Mouse (Mus musculus): Measurements from ENCODE around the gene Hsd3b7.

Hsd3b7 gene

DNA sequence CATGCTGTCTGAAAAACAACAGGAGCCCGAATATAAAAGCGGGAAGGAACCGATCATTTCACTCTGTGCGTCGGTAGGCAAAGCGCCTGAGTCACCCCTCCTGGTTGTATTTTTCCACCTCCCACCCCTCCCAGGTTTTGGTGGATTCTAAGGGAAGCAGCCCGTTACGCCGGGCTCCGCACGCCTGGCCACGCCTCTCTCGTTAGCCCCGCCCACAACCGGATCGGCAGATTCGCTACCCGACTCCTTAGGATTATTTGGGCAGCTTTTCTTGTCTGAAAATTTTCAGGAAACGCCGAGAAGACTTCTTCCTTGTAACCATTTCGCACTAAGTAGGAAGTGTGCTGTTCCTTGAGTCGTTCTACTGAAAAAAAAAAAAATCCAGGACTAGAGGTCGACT, 24.0 kb upstream of the Hsd3b7 start, which contains the start of gene Setd1a:
Gene Setd1a (plus strand): TSS at position 245 of the 400 bp plus-strand sequence.
- peak; percentile 95 to 98 for DNase-seq

DNA sequence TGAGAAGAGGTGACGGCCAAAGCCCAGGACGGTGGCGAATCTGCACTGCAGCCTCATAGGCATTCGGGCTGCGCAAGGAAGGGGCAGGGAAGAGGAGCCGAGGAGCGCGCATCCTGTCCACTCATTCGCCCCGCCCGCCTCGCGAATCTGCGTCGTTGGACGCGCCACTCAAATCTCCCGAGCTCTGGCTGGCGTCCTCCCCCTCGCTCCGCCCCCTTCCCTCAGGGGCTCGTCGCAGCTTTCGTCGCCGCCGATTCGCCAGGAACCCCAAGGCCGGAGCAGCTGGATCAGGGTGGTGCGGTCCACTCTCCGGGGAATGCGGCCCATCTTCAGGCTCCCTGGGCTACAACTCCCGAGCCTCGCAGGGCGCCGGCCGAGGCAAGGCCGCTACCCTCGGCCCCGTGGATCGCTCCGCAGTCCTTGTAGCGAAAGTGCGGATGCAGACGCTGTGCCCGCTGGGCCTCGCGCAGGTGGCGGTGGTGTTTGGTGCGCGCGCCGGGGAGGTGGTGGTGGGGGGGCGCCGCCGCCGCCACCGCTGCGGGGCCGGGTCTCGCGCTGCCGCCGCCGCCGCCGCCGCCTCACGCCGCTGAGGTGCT, 23.4 kb upstream of the Hsd3b7 start:
- peak; percentile 98 to 99 for DNase-seq

DNA sequence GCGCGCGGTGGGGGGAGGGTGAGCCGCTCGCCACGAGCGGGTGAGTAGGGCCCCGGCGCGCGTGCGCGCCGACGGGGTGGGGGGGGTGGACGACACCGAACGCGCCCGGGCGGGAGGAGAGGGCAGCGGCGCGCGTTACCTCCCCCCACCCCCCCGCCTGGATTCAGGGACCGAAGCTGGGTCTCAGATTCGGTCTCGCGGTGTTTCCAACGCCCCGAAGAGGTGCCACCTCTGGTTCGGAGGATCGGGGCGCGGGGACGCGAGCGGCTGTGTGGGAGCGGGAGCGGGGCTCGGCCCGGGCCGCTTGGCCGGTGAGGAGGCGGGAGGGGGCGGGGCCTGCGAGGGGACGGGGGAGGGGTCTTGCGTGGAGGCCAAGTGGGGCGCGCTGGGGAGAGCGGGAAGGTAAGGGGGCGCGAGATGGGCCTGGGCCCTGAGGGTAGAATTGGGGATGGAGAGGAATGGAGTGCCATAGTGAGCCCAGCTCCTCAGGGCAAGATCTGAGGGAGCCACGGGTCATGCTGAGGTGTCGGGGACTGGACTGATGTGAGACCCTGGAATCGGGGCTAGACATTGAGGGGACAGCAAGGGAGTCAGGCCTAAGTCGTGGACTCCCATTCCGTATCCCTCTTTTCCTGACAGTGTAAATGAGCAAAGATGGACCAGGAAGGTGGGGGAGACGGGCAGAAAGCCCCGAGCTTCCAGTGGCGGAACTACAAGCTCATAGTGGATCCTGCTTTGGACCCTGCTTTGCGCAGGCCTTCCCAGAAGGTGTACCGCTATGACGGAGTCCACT, 22.7 kb upstream of the Hsd3b7 start:
- peak; percentile 78 to 81 for DNase-seq

DNA sequence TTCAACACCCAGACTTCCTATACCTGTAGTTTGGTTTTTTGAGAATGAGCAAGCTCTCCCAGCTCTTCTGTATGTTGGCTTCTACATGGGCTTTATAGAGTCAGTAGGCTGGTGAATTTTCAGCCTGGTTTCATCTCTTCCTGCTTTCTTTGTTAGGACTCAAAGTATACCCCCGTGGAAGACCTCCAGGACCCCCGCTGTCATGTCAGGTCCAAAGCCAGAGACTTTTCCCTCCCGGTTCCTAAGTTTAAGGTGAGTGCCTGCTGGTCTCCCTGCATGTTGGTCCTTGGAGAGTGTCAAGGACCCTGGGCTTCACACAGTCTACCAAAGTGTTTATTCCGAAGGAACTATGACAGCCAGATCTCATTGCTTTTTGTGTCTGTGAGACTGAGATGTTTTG, 22.1 kb upstream of the Hsd3b7 start:
- DNase-seq: peak; percentile 33 to 64

DNA sequence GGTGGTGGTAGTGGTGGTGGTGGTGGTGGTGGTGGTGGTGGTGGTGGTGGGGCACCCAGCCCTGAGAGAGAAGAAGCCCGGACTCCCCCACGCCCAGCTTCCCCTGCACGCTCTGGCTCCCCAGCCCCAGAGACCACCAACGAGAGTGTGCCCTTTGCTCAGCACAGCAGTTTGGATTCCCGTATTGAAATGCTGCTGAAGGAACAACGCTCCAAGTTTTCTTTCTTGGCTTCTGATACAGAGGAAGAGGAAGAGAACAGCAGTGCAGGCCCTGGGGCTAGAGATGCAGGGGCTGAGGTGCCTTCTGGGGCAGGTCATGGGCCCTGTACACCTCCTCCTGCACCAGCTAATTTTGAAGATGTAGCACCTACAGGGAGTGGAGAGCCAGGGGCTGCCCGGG, 15.1 kb upstream of the Hsd3b7 start, which contains the start of gene Gm49388:
Gene Gm49388 (plus strand): TSS at position 301 of the 400 bp plus-strand sequence.
- DNase-seq: no peak

DNA sequence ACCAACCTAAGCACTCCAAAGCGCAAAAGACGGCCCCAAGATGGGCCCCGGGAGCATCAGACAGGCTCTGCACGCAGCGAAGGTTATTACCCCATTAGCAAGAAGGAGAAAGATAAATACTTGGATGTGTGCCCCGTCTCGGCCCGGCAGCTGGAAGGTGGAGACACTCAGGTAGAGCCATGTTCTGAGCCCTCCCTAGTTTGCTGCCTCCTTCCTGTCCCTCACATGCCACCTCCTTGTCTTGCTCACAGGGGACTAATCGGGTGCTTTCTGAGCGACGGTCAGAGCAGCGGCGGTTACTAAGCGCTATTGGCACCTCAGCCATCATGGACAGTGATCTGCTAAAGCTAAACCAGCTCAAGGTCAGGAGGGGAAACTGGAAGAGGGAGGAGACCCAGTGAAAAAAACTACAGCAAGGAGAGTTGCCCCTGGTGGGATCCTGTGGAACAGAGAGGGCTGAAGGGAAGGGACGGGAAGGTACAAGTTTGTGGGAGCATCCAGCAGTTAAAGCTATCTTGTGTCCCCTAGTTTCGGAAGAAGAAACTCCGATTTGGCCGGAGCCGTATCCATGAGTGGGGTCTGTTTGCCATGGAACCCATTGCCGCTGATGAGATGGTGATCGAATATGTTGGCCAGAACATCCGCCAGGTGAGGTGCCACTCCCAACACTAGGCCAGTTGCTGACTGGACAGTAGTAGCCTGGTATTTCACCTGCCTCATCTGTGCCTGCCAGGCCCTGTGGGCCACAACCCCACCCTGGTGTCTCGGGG, 3.1 kb upstream of the Hsd3b7 start:
- peak in 1 of 2 experiments; percentile 42 for DNase-seq

- peak; percentile 89 to 95 for DNase-seq
Observed at GRCm38 (mm10) chr7:127798591-127798990, 1.8 kb upstream of the Hsd3b7 start.

DNA sequence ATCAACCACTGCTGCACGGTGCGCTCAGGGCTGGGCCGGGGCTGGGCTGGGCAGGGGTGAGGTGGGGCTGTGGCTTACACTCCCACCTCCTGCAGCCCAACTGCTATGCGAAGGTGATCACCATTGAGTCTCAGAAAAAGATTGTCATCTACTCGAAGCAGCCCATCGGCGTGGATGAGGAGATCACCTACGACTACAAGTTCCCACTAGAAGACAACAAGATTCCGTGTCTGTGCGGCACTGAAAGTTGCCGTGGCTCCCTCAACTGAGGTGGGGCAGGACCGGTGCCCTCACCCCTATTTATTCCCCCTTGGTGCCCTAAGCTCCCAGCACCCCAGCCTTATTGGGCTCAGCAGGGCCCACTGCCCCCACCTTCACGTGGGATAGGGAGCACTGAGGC, 1.2 kb upstream of the Hsd3b7 start:
- no peak for DNase-seq

- peak; percentile 58 for DNase-seq
Observed at GRCm38 (mm10) chr7:127799738-127800137, 666 bp upstream of the Hsd3b7 start.

- peak; percentile 55 to 56 for DNase-seq
Observed at GRCm38 (mm10) chr7:127801010-127801621, 712 bp downstream of the Hsd3b7 start.

DNA sequence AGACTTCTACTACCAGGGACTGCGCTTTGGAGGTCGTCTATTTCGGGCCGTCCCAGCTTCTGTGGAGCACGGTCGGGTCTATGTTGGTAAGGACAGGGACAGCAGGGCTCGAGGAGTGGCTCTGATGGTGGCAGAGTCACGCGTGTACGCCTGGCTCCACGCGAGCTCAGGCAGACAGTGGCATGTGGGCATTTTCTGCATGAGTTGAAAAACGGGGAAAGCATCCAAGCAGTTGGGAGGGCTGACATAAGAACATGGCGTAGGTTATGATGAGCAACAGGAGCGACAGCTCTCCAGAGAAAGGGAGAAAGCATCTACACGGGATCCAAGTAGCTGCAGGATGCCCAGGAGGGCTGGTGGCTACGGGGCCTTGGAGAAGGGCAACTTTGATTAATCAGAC, 1.9 kb downstream of the Hsd3b7 start:
- peak; percentile 85 to 91 for DNase-seq

DNA sequence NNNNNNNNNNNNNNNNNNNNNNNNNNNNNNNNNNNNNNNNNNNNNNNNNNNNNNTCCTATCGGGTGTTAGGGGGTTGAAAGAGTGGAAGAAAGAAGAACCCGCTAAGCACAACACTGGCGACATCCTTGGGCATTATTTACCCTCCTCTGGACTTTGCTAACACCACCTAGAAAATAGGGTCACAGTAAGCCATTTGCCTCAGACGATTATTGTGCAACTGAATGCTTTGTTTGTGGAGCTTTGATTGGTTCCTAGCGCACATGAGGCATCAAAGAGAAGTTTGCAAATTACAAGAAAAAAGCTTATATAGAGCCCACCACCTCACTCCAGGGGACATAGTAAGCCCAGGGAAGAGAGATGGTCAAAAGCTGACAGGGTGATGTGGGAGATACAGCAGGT, 8.4 kb downstream of the Hsd3b7 start:
- no peak for DNase-seq

- DNase-seq: no peak
Observed at GRCm38 (mm10) chr7:127809846-127810245, 9.4 kb downstream of the Hsd3b7 start.

DNA sequence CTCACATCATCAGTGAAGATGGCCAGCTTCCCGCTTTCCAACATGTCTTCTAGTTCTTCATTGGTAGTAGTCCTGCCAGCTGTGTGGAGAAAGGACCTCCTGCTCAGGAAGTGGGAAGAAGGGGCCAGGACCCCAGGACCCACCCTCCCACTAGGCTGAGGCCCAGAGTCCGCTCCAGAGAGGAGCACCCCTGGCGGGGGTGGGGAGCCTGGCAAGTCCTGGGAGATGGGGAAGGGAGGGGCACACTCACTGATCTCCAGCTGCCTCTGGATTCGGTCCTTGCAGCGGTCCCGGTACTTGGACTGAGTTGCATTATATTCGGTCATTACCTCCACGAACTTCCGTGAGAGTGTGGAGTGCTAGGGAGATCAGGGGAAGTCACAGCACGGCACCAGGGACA, 10.2 kb downstream of the Hsd3b7 start:
- DNase-seq: no peak

DNA sequence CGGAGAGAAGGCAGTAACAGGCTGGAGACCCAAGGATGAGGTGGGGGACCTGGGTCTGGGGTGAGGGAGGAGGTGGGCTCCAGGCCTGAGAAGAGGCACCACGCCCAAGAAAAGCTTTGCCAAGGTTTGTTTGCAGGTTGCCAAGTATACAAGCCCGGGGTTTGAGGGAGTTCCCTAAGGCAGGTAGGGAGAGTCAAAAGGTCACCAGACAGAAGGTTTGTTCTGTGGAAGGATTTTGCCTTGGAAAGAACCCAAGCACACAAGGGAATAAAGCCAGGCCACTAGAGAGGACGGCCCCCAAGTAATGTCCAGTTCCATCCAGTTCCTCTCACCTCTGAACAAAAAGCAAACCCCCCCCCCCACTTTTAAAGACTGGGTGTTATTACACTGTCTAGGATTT, 10.8 kb downstream of the Hsd3b7 start:
- DNase-seq: no peak

DNA sequence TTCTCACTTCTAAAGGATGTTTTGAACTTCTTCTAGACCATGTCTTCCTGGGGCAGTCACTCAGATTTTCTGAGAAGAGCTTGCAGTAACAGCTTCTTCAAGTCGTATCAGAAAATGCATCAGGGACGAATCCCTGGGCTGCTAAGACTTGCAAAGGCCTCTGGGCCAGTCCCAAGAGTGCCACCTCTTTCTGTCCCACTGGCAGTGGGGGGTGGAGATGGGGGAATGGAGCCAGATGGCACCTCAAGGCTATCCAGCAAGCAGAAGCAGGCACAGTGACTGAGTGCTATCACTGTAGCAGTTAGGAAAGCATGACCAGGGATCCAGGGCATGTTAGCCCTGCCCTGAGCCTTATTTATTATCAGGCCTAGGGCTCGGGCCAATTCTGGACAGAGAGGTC, 11.9 kb downstream of the Hsd3b7 start:
- peak in 1 of 2 experiments; percentile 40 for DNase-seq

DNA sequence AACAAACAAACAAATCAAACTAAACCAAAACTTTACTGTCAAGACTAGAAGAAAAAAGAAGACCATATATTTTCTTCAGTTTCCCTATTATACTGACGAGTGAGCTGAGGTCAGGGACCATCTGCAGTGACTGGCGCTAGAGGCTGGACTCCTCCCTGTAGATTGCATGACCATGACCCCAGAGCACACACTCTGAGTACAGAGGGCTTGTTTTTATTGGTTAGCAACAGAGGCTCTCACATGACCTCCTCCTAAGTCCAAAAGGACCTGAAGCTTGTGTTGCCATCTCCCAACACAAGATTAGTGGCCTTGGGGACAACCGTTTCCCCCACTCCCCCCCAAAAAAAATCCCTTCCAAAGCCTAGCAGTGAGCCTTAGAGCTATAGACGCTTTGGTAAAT, 13.4 kb downstream of the Hsd3b7 start:
- no peak for DNase-seq

GRCm38 (mm10) chr7:127814241-127814921, 14.0 kb downstream of the Hsd3b7 start:
- peak; percentile 97 for DNase-seq

GRCm38 (mm10) chr7:127815116-127815665, 14.8 kb downstream of the Hsd3b7 start:
- DNase-seq: no peak

DNA sequence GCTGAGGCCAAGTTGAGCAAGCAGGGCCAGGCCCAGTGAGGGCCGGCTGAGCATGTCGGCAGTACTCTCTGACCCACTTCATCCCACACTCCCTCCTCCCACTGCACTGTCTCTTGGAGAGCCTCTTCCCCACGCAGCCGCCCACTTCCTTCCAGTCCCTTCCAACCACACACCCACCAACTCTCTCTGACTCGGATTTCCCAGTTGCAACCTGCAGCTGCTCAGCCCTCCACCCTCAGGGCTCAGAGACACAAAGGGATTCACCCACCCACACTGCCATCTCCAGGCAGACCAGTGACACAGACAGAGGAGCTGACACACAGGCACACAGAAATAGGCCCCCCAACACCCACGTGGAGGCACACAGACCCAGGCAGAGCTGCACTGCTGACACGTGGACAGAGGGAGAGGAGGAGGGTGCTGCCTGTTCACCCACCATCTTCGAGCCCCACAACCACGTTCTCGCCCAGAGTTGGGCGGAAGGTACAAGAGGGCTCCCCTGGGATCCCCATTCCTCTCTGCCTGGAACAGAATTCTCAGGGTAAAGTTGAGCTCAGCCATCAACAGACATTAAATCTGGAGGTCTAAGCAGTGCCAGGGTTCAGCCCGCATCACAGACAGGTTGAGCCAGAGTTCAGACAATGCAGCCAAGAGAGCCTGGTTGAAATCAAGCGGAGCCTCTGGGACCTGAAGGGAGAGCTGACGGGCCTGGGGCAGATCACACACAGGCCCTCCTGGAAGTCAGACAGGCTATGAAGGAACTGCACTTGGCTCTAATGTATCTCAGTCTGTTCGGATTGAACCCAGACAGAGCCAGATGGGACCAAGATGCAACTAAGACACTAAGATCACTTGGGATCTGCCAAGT, 15.8 kb downstream of the Hsd3b7 start:
- peak; percentile 64 to 67 for DNase-seq

GRCm38 (mm10) chr7:127817053-127817452, 16.6 kb downstream of the Hsd3b7 start:
- no peak for DNase-seq
